Mouse (Mus musculus) spleen, adult 2 months (tissue): ENCODE measurements at regions not wholly inside any gene's neighbourhood (a gene's known extent, or its start where the extent isn't known, plus 50 kb on each side); places are given as distances from the start of the nearest gene placed in this dataset.

Experiments used
- DNase-seq, 2 experiments: peaks; one replicate each; pipeline versions ENCODE4 v3.0.0 to v3.0.0-alpha.2; 2012 to 2021; ENCODE audit warnings: low spot score in 2 of 2, low read depth in 1 of 2
- H3K27ac ChIP-seq: fragments of 200-500 bp; 2 replicates; pipeline ENCODE4 v1.5.1; 2012; ENCODE audit warnings: low read length, inconsistent platforms; ENCODE audit not compliant: insufficient read depth
- H3K27me3 ChIP-seq: fragments of 200-500 bp; 2 replicates; pipeline ENCODE4 v1.6.1; 2012; ENCODE audit warnings: mild to moderate bottlenecking, moderate library complexity, low read length, inconsistent platforms; ENCODE audit not compliant: control insufficient read depth, insufficient read depth
- H3K36me3 ChIP-seq: fragments of 200-500 bp; 2 replicates; pipeline ENCODE4 v1.6.1; 2012; ENCODE audit warnings: mild to moderate bottlenecking, low read length, inconsistent platforms; ENCODE audit not compliant: control insufficient read depth, insufficient read depth
- H3K4me1 ChIP-seq: fragments of 200-500 bp; 2 replicates; pipeline ENCODE4 v1.6.1; 2011; ENCODE audit warnings: inconsistent platforms; ENCODE audit not compliant: control insufficient read depth, insufficient read depth, insufficient read length
- H3K4me3 ChIP-seq: fragments of 200-500 bp; 2 replicates; pipeline ENCODE4 v1.5.1; 2011; ENCODE audit warnings: mild to moderate bottlenecking, inconsistent platforms; ENCODE audit not compliant: insufficient read depth, insufficient read length; ENCODE audit errors: extremely low read depth
- CTCF ChIP-seq: fragments of 200-500 bp; IDR thresholded peaks from 2 replicates; pipeline ENCODE4 v1.5.1; 2011; ENCODE audit warnings: mild to moderate bottlenecking, inconsistent platforms; ENCODE audit not compliant: insufficient read depth, insufficient read length, insufficient replicate concordance; ENCODE audit errors: extremely low read depth
- POLR2A ChIP-seq: fragments of 200-500 bp; IDR thresholded peaks from 2 replicates; pipeline ENCODE4 v1.6.1; 2011; ENCODE audit warnings: low read depth, low read length, inconsistent platforms
- WGBS: fragments of 180-500 bp; shearing (Covaris S2); methylation state at CpG from one replicate; pipeline ENCODE4 v1.1.7; 2018; 5-methylcytosine and 5-hydroxymethylcytosine counted together

DNA sequence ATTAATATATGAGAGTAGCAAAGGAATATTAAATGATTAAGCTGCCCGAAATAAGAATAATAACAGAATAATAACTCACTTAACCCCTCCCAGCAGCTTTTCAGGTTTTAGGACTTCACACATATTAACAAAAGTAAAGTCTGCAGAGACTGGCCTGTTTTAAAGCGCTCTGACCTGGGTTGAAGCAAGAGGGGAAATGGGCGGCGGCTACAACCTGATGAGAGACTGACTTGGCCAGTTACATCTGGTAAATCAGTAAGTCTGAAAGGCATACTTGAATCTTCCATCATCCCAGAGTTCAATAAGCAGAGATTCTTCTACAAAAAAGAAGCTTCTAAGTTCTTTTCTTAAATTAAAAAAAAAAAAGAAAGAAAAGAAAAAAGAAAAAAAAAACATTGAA lies 107.9 kb upstream of the Adgrl4 start:
- H3K27ac ChIP-seq = no peak overlapping the region
- WGBS = 87% methylated on average over 4 of the region's 4 CpGs
- TF ChIP-seq POLR2A = no peak
- no peak for TF ChIP-seq CTCF
- H3K36me3 ChIP-seq = no peaks in the 10 kb centered on the region
- DNase-seq = no peak
- no peaks in the 10 kb centered on the region for H3K4me1 ChIP-seq
- no peak overlapping the region for H3K4me3 ChIP-seq
- H3K27me3 ChIP-seq = no peaks in the 10 kb centered on the region

DNA sequence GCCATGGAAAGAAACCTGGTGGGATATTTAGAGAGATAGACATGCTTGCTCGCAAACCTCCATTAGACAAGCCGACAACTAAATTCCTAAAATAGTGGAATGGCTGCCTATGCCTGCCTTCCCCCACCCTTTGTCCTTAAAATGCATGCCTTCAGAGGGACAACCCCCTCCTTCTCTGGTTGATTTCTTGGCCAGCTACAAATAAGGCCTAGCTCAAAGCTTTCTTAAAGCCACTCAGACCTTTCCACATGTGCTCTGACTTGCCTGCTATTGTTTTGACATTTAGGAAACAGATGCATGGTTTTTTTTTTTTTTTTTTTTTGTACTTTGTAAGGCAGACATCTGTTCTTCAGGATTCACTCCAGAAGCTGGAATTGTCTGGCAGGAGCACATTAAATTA lies 105.8 kb upstream of the Adgrl4 start:
- Histone ChIP-seq H3K36me3 (no peaks in the 10 kb centered on the region), H3K27ac (no peak overlapping the region), H3K27me3 (no peaks in the 10 kb centered on the region), H3K4me3 (no peak overlapping the region), H3K4me1 (no peaks in the 10 kb centered on the region)
- TF ChIP-seq POLR2A = no peak
- no peak for TF ChIP-seq CTCF
- DNase-seq = no peak
- 84% methylated on average over 2 of the region's 2 CpGs for WGBS

DNA sequence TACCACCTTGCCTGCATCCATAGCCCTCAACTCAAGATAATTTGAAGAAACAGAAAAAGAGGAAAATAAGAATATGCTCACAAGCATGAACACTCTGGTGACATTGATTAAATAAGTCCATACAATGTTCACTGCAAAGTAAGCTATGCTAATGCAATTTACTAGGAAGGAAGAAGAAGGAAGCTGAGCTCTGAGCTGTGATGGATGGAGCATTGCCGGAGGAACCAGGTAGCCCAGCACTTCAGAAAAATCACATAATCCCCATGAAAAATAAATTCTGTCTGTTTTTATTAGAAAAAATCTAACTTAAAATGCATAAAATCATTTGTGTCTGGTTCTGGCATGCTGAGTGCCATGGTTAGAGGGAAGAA lies 105.4 kb upstream of the Adgrl4 start:
- no peaks in the 10 kb centered on the region for H3K27me3 ChIP-seq
- no peak for DNase-seq
- TF ChIP-seq POLR2A (no peak), CTCF (no peak)
- whole genome bisulfite sequencing = 93% methylated on average over 1 of the region's 1 CpGs
- H3K4me1 ChIP-seq = no peaks in the 10 kb centered on the region
- H3K4me3 ChIP-seq = no peak overlapping the region
- no peak overlapping the region for H3K27ac ChIP-seq
- H3K36me3 ChIP-seq = no peaks in the 10 kb centered on the region

DNA sequence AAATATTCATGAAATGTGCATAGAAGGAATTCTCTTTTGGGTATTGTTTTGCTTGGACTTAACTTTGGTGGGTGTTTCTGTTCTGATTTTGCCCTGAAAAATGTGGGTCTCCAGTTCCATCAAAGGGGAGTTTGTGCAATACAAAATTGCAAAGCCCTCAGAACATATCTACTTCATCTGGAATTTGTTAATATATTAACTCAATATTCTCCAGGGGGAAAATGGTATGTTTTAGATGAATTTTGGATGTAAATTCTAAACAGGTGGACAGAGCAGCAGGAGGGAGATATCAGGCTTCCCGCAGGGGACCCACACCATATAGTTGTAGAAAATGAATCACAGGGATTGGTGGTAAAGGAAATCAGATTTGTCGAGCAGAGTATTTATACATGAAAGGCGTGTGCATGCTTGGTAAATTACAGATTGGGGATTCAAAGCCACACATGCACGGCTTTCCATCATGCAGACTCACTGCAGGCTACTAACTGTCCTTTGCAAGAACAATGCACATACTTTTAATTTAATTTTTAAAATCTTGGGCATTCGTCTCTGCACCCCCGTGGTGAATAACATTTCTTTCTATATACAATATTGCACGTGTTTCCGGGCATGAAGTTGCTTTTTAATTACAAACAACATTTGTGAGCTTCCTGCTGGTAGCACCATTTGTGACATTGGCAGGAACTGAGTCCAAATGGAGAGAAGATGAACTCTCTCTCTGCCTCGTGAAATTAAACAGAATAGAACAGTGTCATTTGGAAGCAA lies 104.8 kb upstream of the Adgrl4 start:
- TF ChIP-seq POLR2A (no peak), CTCF (no peak)
- no peak overlapping the region for H3K4me3 ChIP-seq
- no peaks in the 10 kb centered on the region for H3K4me1 ChIP-seq
- 85% methylated on average over 9 of the region's 9 CpGs for WGBS
- DNase-seq = no peak
- H3K27ac ChIP-seq = no peak overlapping the region
- no peaks in the 10 kb centered on the region for H3K36me3 ChIP-seq
- H3K27me3 ChIP-seq = no peaks in the 10 kb centered on the region

DNA sequence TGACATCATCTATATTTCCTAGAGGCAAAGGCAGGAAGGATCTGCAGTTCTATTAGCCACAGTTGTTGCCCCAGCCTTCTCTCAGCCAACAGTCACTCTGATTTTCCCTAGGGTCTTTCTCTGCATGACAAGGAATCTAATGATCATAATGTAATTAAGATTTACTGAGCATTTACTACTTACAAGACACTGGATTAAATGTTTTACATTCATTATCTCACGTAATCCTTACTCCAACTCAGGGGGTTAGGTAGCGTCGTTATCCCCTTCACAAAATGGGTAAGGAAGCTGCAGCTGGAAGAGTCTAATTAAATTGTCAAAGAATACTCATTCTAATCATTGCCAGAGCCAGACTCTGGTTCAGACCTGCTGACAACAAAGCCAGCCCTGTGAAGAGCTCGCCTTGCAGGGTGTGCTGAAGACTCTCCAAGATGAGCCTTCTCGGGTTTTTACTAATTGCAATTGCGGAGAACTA lies 103.8 kb upstream of the Adgrl4 start:
- no peak for DNase-seq
- Histone ChIP-seq H3K4me1 (no peaks in the 10 kb centered on the region), H3K4me3 (no peak overlapping the region), H3K27me3 (no peaks in the 10 kb centered on the region), H3K27ac (no peak overlapping the region), H3K36me3 (no peaks in the 10 kb centered on the region)
- TF ChIP-seq CTCF (no peak), POLR2A (no peak)
- WGBS = 90% methylated on average over 6 of the region's 6 CpGs

DNA sequence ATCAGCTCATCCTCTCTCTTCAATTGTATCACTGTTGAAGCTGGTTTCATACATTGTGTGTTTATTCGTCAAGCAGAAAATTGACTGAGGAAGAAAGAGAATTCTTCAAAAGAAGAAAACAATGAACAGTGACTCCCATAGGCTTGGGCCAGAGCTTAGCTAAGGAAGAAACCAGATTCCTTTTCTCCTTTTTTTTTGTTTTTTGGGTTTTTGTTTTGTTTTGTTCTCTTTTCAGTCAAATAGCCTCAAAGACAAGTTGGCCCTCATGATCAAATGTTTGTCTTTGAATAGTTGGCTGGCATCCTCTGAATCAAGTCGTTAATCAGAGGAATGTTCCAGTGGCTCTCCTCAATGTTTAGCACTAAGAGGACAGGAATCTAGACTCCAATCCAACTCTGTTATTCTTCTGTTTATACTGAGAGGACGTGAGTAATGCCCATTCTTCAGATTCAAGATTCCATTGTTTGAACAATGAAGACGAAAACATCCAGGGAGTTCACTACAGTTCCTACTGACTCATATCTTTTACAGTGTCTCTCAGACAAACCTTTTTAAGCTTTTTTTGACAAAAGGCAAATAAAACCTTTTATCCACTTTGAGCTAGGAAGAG lies 86.1 kb upstream of the Adgrl4 start:
- WGBS = 79% methylated on average over 4 of the region's 4 CpGs
- Histone ChIP-seq H3K27me3 (no peaks in the 10 kb centered on the region), H3K4me3 (no peak overlapping the region), H3K4me1 (no peaks in the 10 kb centered on the region), H3K27ac (no peak overlapping the region), H3K36me3 (no peaks in the 10 kb centered on the region)
- no peak for DNase-seq
- TF ChIP-seq POLR2A (no peak), CTCF (no peak)

DNA sequence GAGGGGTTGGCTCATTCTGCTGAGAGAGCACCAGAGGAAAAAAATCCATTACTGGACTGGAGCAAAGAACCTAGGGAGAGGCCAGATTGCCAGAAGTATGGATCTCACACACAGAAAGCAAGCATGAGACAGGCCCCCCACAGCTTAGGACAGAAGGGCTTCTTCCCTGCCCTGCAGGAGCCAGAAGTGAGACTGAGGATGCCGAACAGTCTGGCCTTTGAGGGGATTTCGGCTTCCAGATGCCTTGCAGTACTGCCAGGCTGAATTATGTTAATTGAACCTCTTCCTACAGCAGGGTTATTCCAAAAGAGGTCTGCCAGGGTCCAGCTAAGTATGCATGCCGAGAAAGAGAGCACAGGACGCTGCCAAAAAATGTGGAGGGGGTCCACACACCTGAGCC lies 71.4 kb upstream of the Adgrl4 start:
- no peaks in the 10 kb centered on the region for H3K27me3 ChIP-seq
- WGBS = 92% methylated on average over 4 of the region's 4 CpGs
- DNase-seq = no peak
- H3K4me1 ChIP-seq = no peaks in the 10 kb centered on the region
- TF ChIP-seq POLR2A (no peak), CTCF (no peak)
- H3K4me3 ChIP-seq = no peak overlapping the region
- no peak overlapping the region for H3K27ac ChIP-seq
- no peaks in the 10 kb centered on the region for H3K36me3 ChIP-seq
